Mouse (Mus musculus) gastrocnemius, adult 2 months (tissue): ENCODE measurements around the gene Gm10198. TPM values are rescaled to one million over a fixed set of nuclear protein-coding genes. Genes with fewer than 3 reads are reported as not detected.

Experiments
- DNase-seq: peaks from one replicate; pipeline ENCODE4 v3.0.0; 2022
- H3K27ac ChIP-seq: fragments of 200-600 bp; 2 replicates; pipeline ENCODE4 v1.8.1; 2022; ENCODE audit warnings: mild to moderate bottlenecking
- H3K4me3 ChIP-seq: fragments of 200-600 bp; 2 replicates; pipeline ENCODE4 v1.8.1; 2022; ENCODE audit warnings: mild to moderate bottlenecking, moderate library complexity
- CTCF ChIP-seq: fragments of 200-600 bp; IDR thresholded peaks from 2 replicates; pipeline ENCODE4 v1.8.1; 2022; ENCODE audit warnings: antibody characterized with exemption, mild to moderate bottlenecking, moderate library complexity
- intact Hi-C: fragments of 180-260 bp; cut with DNase I; formaldehyde crosslinking; loops from one replicate; pipeline ENCODE4 v1.15.1; 2025
- total RNA-seq, 2 experiments: library from RNA; stranded (reverse); gene quantifications; 2 replicates each; pipeline ENCODE4 v1.2.3; 2021

Gm10198 gene
- total RNA-seq, 2 experiments from 2014 or later = not detected

- Histone ChIP-seq H3K27ac (no peak overlapping the region), H3K4me3 (no peak overlapping the region)
- intact Hi-C loops = no loop called here
- no peak for DNase-seq
- TF ChIP-seq CTCF = no peak
Measured at GRCm38 (mm10) chr13:111616168-111617125, 23.9 kb downstream of the Gm10198 start.

GRCm38 (mm10) chr13:111620433-111620832 lies 27.8 kb downstream of the Gm10198 start:
- TF ChIP-seq CTCF = no peak
- intact Hi-C loops = no loop called here
- no peak for DNase-seq
- Histone ChIP-seq H3K27ac (no peak overlapping the region), H3K4me3 (no peak overlapping the region)

- intact Hi-C loops = no loop called here
- no peak overlapping the region for H3K4me3 ChIP-seq
- TF ChIP-seq CTCF = no peak
- no peak for DNase-seq
- H3K27ac ChIP-seq = no peak overlapping the region
Measured at GRCm38 (mm10) chr13:111622425-111622824, 29.8 kb downstream of the Gm10198 start.

- H3K27ac ChIP-seq = no peak overlapping the region
- intact Hi-C loops = no loop called here
- DNase-seq = no peak
- no peak for TF ChIP-seq CTCF
- H3K4me3 ChIP-seq = no peak overlapping the region
Measured at GRCm38 (mm10) chr13:111623112-111623511, 30.5 kb downstream of the Gm10198 start.

GRCm38 (mm10) chr13:111624115-111624514 lies 31.5 kb downstream of the Gm10198 start:
- DNase-seq = no peak
- TF ChIP-seq CTCF = no peak
- intact Hi-C loops = no loop called here
- Histone ChIP-seq H3K4me3 (no peak overlapping the region), H3K27ac (no peak overlapping the region)

DNA sequence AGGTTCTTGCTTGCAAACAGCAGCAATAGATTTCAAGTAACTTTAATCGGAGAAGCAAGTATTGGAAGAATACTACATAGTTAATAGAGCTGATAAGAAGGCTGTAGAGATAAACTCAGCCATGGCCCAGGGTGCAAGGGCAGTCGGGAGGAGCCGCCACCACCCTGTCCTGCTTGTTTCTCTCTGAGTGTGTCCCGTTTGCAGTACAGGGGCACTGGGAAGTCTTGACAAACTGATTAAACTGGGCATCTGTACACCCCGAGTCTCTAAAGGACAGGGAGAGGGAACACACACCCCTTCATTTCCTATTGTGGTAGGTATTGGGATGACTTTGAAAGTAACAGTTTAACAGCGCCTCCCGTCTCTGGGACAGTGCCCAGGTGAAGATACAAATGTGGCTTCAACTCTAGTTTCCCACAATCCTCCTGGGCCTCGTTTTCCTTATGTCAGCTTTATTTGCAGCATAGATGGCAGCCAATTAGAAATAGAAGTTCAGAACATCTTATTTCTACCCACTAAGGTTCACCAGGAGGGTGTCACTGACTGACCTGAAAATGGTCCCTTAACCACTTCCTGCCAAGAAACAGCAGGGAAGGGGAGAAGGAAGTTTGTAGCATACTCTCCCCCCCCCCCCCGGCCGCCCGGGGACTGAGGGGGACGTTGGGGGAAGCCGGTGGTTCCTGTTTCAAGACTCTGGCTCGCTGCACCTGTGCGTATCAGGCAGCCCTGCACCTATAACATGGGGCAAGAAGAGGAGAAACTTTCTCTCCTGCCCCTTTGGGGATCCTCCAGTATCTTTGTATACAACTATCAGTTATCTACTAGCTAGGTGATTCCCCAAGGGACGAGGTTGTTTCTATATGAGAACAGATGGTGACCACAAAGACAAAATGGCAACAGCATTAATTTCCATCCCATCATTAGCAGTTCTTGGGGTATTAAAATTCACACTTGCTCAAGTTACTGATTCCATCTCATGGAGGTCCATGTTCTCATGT lies 41.9 kb downstream of the Gm10198 start:
- DNase-seq = no peak
- Histone ChIP-seq H3K27ac (no peak overlapping the region), H3K4me3 (no peak overlapping the region)
- intact Hi-C loops = no loop called here
- no peak for TF ChIP-seq CTCF

GRCm38 (mm10) chr13:111640319-111640718 lies 47.7 kb downstream of the Gm10198 start:
- H3K27ac ChIP-seq = no peak overlapping the region
- DNase-seq = no peak
- no peak overlapping the region for H3K4me3 ChIP-seq
- no peak for TF ChIP-seq CTCF
- intact Hi-C loops = no loop called here

Other genes with a start within 250 kb of the Gm10198 start
- 10 to 100 TPM; 54.4 to 61.4 TPM for gene Gpbp1, start 102.7 kb upstream of the Gm10198 start, total RNA-seq
- not detected for gene Gm49496, start 42.8 kb upstream of the Gm10198 start, total RNA-seq
- gene Mier3, start 88.2 kb downstream of the Gm10198 start, total RNA-seq = 10 to 100 TPM; 11.6 to 12.7 TPM
- gene Map3k1, start 216.2 kb downstream of the Gm10198 start, total RNA-seq = 10 to 100 TPM in 1 of 2 experiments, 1 to 10 TPM in 1; 7.6 to 10.1 TPM